Mouse (Mus musculus) CH12.LX (cell line): ENCODE results near the gene Rab28. TPM values are rescaled to one million over a fixed set of nuclear protein-coding genes. Genes with fewer than 3 reads are reported as not detected.

Experiments used
- DNase-seq: peaks from one replicate; pipeline ENCODE4 v3.0.0-alpha.2; 2013; ENCODE audit errors: extremely low read depth
- H3K27ac ChIP-seq: 2 replicates; pipeline ENCODE4 v1.5.1; 2012; ENCODE audit warnings: low read depth, mild to moderate bottlenecking, control low read depth, moderate library complexity; ENCODE audit not compliant: insufficient read depth
- H3K27me3 ChIP-seq: replicated peaks from 2 replicates; pipeline ENCODE3; 2012; ENCODE audit warnings: inconsistent platforms
- H3K36me3 ChIP-seq, 2 experiments: replicated peaks in 1 of 2; 2 replicates each; pipeline versions ENCODE3 to v1.6.1; 2012; ENCODE audit warnings: inconsistent platforms in 1 of 2, low read length in 1 of 2, mild to moderate bottlenecking in 1 of 2, mixed read lengths in 1 of 2, moderate library complexity in 1 of 2; ENCODE audit not compliant: control insufficient read depth in 1 of 2, insufficient read depth in 1 of 2
- H3K4me1 ChIP-seq, 2 experiments: 2 replicates each; pipeline ENCODE4 v1.6.1; 2012; ENCODE audit warnings: inconsistent platforms in 1 of 2, moderate library complexity in 1 of 2; ENCODE audit not compliant: insufficient read depth in 2 of 2, control insufficient read depth in 1 of 2
- H3K4me2 ChIP-seq: 2 replicates; pipeline ENCODE4 v1.6.1; 2012; ENCODE audit warnings: low read depth, mild to moderate bottlenecking, control low read depth; ENCODE audit not compliant: poor library complexity, insufficient read depth, severe bottlenecking
- H3K4me3 ChIP-seq, 3 experiments: fragments of 150-350 bp in 1 of 3; sonication (generic) in 1 of 3; replicated peaks in 1 of 3; 2 replicates each; pipeline versions ENCODE3 to v1.5.1; 2011 to 2012; ENCODE audit warnings: low read depth in 2 of 3, low read length in 2 of 3, mild to moderate bottlenecking in 2 of 3, moderate library complexity in 2 of 3, control low read depth in 1 of 3, improper control_type of control experiment in 1 of 3, inconsistent platforms in 1 of 3, mixed read lengths in 1 of 3; ENCODE audit not compliant: poor library complexity in 1 of 3
- H3K79me2 ChIP-seq: replicated peaks from 2 replicates; pipeline ENCODE4 v1.6.1; 2012; ENCODE audit warnings: mild to moderate bottlenecking, moderate library complexity; ENCODE audit not compliant: control insufficient read depth, poor library complexity, insufficient read depth, severe bottlenecking; ENCODE audit errors: extremely low read depth
- H3K9ac ChIP-seq: 2 replicates; pipeline ENCODE4 v1.6.1; 2012; ENCODE audit warnings: low read depth, mild to moderate bottlenecking, control low read depth, moderate library complexity; ENCODE audit not compliant: insufficient read depth
- H3K9me3 ChIP-seq: replicated peaks from 2 replicates; pipeline ENCODE3; 2012; ENCODE audit warnings: low read length, inconsistent platforms, mixed read lengths
- BHLHE40 ChIP-seq: IDR thresholded peaks from 2 replicates; pipeline ENCODE4 v1.6.1; 2011; ENCODE audit warnings: mild to moderate bottlenecking, low read depth, low read length, improper control_type of control experiment
- CHD1 ChIP-seq: IDR thresholded peaks from 2 replicates; pipeline ENCODE4 v1.6.1; 2012; ENCODE audit warnings: low read depth, low read length, improper control_type of control experiment, inconsistent platforms
- CHD2 ChIP-seq: IDR thresholded peaks from 2 replicates; pipeline ENCODE4 v1.6.1; 2011; ENCODE audit warnings: low read length, improper control_type of control experiment
- CTCF ChIP-seq, 2 experiments: IDR thresholded peaks in 1 of 2; conservative IDR thresholded peaks in 1 of 2; 2 replicates each; pipeline ENCODE4 v1.5.1; 2011 to 2012; ENCODE audit warnings: low read depth in 2 of 2, low read length in 2 of 2, improper control_type of control experiment in 1 of 2, inconsistent platforms in 1 of 2, mild to moderate bottlenecking in 1 of 2, moderate library complexity in 1 of 2
- E2F4 ChIP-seq: IDR thresholded peaks from 2 replicates; pipeline ENCODE4 v1.6.1; 2011; ENCODE audit warnings: low read depth, low read length, improper control_type of control experiment; ENCODE audit not compliant: insufficient replicate concordance
- ELF1 ChIP-seq: IDR thresholded peaks from 2 replicates; pipeline ENCODE4 v1.6.1; 2014; ENCODE audit warnings: low read depth, mild to moderate bottlenecking, inconsistent platforms, low read length, improper control_type of control experiment
- EP300 ChIP-seq: IDR thresholded peaks from 2 replicates; pipeline ENCODE4 v1.6.1; 2011; ENCODE audit warnings: low read length, improper control_type of control experiment
- ETS1 ChIP-seq: conservative IDR thresholded peaks from 2 replicates; pipeline ENCODE4 v1.6.1; 2012; ENCODE audit warnings: low read depth, mild to moderate bottlenecking, inconsistent platforms, low read length, improper control_type of control experiment, moderate library complexity
- GABPA ChIP-seq: IDR thresholded peaks from 2 replicates; pipeline ENCODE4 v1.6.1; 2012; ENCODE audit warnings: low read depth, low read length, improper control_type of control experiment, inconsistent platforms; ENCODE audit not compliant: insufficient replicate concordance
- HCFC1 ChIP-seq: IDR thresholded peaks from 2 replicates; pipeline ENCODE4 v1.6.1; 2012; ENCODE audit warnings: low read depth, mild to moderate bottlenecking, inconsistent platforms, low read length, improper control_type of control experiment
- IRF4 ChIP-seq: IDR thresholded peaks from 2 replicates; pipeline ENCODE4 v1.6.1; 2014; ENCODE audit warnings: low read depth, mild to moderate bottlenecking, inconsistent platforms, low read length, improper control_type of control experiment
- JUN ChIP-seq: IDR thresholded peaks from 2 replicates; pipeline ENCODE4 v1.6.1; 2011; ENCODE audit warnings: low read depth, mild to moderate bottlenecking, low read length, improper control_type of control experiment, moderate library complexity; ENCODE audit not compliant: insufficient read depth
- JUND ChIP-seq: conservative IDR thresholded peaks from 2 replicates; pipeline ENCODE4 v1.6.1; 2011; ENCODE audit warnings: low read depth, low read length, improper control_type of control experiment
- KAT2A ChIP-seq: IDR thresholded peaks from 2 replicates; pipeline ENCODE4 v1.6.1; 2012; ENCODE audit warnings: low read length, improper control_type of control experiment, inconsistent platforms; ENCODE audit not compliant: insufficient replicate concordance
- MAFK ChIP-seq: IDR thresholded peaks from 2 replicates; pipeline ENCODE4 v1.6.1; 2011; ENCODE audit warnings: low read length, improper control_type of control experiment; ENCODE audit not compliant: insufficient replicate concordance
- MAX ChIP-seq: IDR thresholded peaks from 2 replicates; pipeline ENCODE4 v1.6.1; 2011; ENCODE audit warnings: low read length, improper control_type of control experiment
- MAZ ChIP-seq: IDR thresholded peaks from 2 replicates; pipeline ENCODE4 v1.6.1; 2012; ENCODE audit warnings: low read depth, mild to moderate bottlenecking, inconsistent platforms, low read length, improper control_type of control experiment, moderate library complexity
- MEF2A ChIP-seq: IDR thresholded peaks from 2 replicates; pipeline ENCODE4 v1.6.1; 2014; ENCODE audit warnings: low read depth, mild to moderate bottlenecking, inconsistent platforms, low read length, improper control_type of control experiment, borderline replicate concordance
- MXI1 ChIP-seq: IDR thresholded peaks from 2 replicates; pipeline ENCODE4 v1.6.1; 2011; ENCODE audit warnings: mild to moderate bottlenecking, low read depth, low read length, improper control_type of control experiment
- MYC ChIP-seq: IDR thresholded peaks from 2 replicates; pipeline ENCODE4 v1.6.1; 2011; ENCODE audit warnings: low read depth, mild to moderate bottlenecking, improper control_type of control experiment, low read length
- NELFE ChIP-seq: IDR thresholded peaks from 2 replicates; pipeline ENCODE4 v1.6.1; 2011; ENCODE audit warnings: low read depth, low read length, improper control_type of control experiment
- NRF1 ChIP-seq: IDR thresholded peaks from 2 replicates; pipeline ENCODE4 v1.6.1; 2014; ENCODE audit warnings: low read depth, mild to moderate bottlenecking, inconsistent platforms, low read length, improper control_type of control experiment, moderate library complexity
- PAX5 ChIP-seq: IDR thresholded peaks from 2 replicates; pipeline ENCODE4 v1.6.1; 2012; ENCODE audit warnings: low read length, inconsistent platforms, mixed read lengths
- POLR2A ChIP-seq: IDR thresholded peaks from 2 replicates; pipeline ENCODE4 v1.6.1; 2011; ENCODE audit warnings: low read depth, mild to moderate bottlenecking, improper control_type of control experiment, low read length
- POLR2AphosphoS2 ChIP-seq: IDR thresholded peaks from 2 replicates; pipeline ENCODE4 v1.6.1; 2011; ENCODE audit warnings: low read depth, low read length, improper control_type of control experiment
- RAD21 ChIP-seq: IDR thresholded peaks from 2 replicates; pipeline ENCODE4 v1.6.1; 2011; ENCODE audit warnings: low read depth, mild to moderate bottlenecking, low read length, improper control_type of control experiment, moderate library complexity
- RCOR1 ChIP-seq: conservative IDR thresholded peaks from 2 replicates; pipeline ENCODE4 v1.6.1; 2012; ENCODE audit warnings: low read depth, mild to moderate bottlenecking, inconsistent platforms, low read length, improper control_type of control experiment
- SIN3A ChIP-seq: IDR thresholded peaks from 2 replicates; pipeline ENCODE4 v1.6.1; 2012; ENCODE audit warnings: low read length, improper control_type of control experiment, inconsistent platforms
- SMC3 ChIP-seq: IDR thresholded peaks from 2 replicates; pipeline ENCODE4 v1.6.1; 2011; ENCODE audit warnings: low read depth, low read length, improper control_type of control experiment
- TBP ChIP-seq: conservative IDR thresholded peaks from 2 replicates; pipeline ENCODE4 v1.6.1; 2011; ENCODE audit warnings: low read depth, low read length, improper control_type of control experiment
- TCF12 ChIP-seq: IDR thresholded peaks from 2 replicates; pipeline ENCODE4 v1.6.1; 2014; ENCODE audit warnings: low read depth, mild to moderate bottlenecking, inconsistent platforms, low read length, improper control_type of control experiment
- UBTF ChIP-seq: IDR thresholded peaks from 2 replicates; pipeline ENCODE4 v1.6.1; 2012; ENCODE audit warnings: low read depth, mild to moderate bottlenecking, inconsistent platforms, low read length, improper control_type of control experiment, moderate library complexity
- USF1 ChIP-seq: IDR thresholded peaks from 2 replicates; pipeline ENCODE4 v1.6.1; 2014; ENCODE audit warnings: low read depth, mild to moderate bottlenecking, inconsistent platforms, low read length, improper control_type of control experiment
- USF2 ChIP-seq: conservative IDR thresholded peaks from 2 replicates; pipeline ENCODE4 v1.6.1; 2011; ENCODE audit warnings: low read depth, low read length, improper control_type of control experiment
- ZC3H11A ChIP-seq: IDR thresholded peaks from 2 replicates; pipeline ENCODE4 v1.6.1; 2012; ENCODE audit warnings: low read depth, mild to moderate bottlenecking, inconsistent platforms, low read length, improper control_type of control experiment
- ZKSCAN1 ChIP-seq: IDR thresholded peaks from 2 replicates; pipeline ENCODE4 v1.6.1; 2012; ENCODE audit warnings: low read depth, inconsistent platforms, low read length, improper control_type of control experiment, borderline replicate concordance
- ZMIZ1 ChIP-seq: IDR thresholded peaks from 2 replicates; pipeline ENCODE4 v1.6.1; 2012; ENCODE audit warnings: low read depth, mild to moderate bottlenecking, inconsistent platforms, low read length, improper control_type of control experiment
- ZNF384 ChIP-seq: IDR thresholded peaks from 2 replicates; pipeline ENCODE4 v1.6.1; 2012; ENCODE audit warnings: low read depth, low read length, improper control_type of control experiment, inconsistent platforms
- dilution Hi-C: fragments of 300-500 bp; cut with MboI; formaldehyde crosslinking; loops from 2 replicates; pipeline ENCODE4 v1.14.3; 2020; ENCODE audit warnings: low sequenced_read_pairs; ENCODE audit not compliant: extremely low pct_unique_long_range_greater_than_20kb, extremely low pct_ligation_motif_present
- in situ Hi-C: fragments of 300-500 bp; cut with MboI; formaldehyde crosslinking; loops from 3 replicates; pipeline ENCODE4 v1.14.3; 2019; ENCODE audit warnings: low sequenced_read_pairs, low pct_ligation_motif_present, low pct_unique_long_range_greater_than_20kb, mixed read lengths
- polyA plus RNA-seq: library from polyadenylated mRNA; unstranded; fragments of >175 nt; gene quantifications from 2 replicates; pipeline ENCODE4 v1.2.1, GENCODE M21; 2012; ENCODE audit warnings: low read depth; ENCODE audit not compliant: insufficient read length
- total RNA-seq, 2 experiments: library from RNA; depleted of rRNA; stranded (reverse); fragments of 300-350 nt in 1 of 2; fragments of >200 nt in 1 of 2; gene quantifications; 2 replicates each; pipeline ENCODE4 v1.2.3; 2012 to 2014

Gene Rab28
- total RNA-seq (2012; rRNA removed), result 35.8 and 42.2 TPM in 2 replicates
- total RNA-seq (2014; rRNA removed), result 90.6 and 94.8 TPM in 2 replicates
- 40.9 and 41.1 TPM in 2 replicates for polyA plus RNA-seq

GRCm38 (mm10) chr5:41708051-41708630, at the start of gene Rab28:
TSS of gene Rab28 (minus strand) at chr5:41708157.
- Histone ChIP-seq H3K9me3 (no peaks in the 10 kb centered on the region), H3K4me1 (peaks cover 0 to 13% of the 10 kb centered on the region in 2 experiments; a peak in 2 of 4 replicates), H3K27ac (peak within 1 kb of the TSS; percentile 19), H3K4me3 (peak within 1 kb of the TSS; percentile 72 to 95 (median 83)), H3K79me2 (peaks cover 7% of the 10 kb centered on the region; the same call in 1 of the 2 replicates), H3K27me3 (no peaks in the 10 kb centered on the region)
- dilution Hi-C loops (no loop called here), in situ Hi-C loops (no loop called here)
- TF ChIP-seq USF2 (no peak), NELFE (peak; percentile 45; the same call in 1 of the 2 replicates), NRF1 (peak; percentile 59; the same call in 1 of the 2 replicates), ZC3H11A (no peak), GABPA (no peak), BHLHE40 (peak; percentile 32; the same call in 1 of the 2 replicates), UBTF (no peak), ZNF384 (peak; percentile 52; the same call in 1 of the 2 replicates), JUND (no peak; the same call in 1 of the 2 replicates), IRF4 (no peak), SIN3A (peak; percentile 88), RCOR1 (no peak), POLR2A (peak; percentile 68), SMC3 (no peak), CTCF (conservative IDR thresholded peaks at IDR 0.05 in 1 of 2, IDR thresholded peaks at IDR 0.05 in 1 of 2; ENCODE audit: low read depth in 2 of 2, low read length in 2 of 2) (no peak), MYC (0 out of 2 replicates have a peak, but pooled peaks have one; percentile 10), PAX5 (no peak), KAT2A (no peak), HCFC1 (peak; percentile 67), CHD2 (peak; percentile 75), JUN (no peak), ZMIZ1 (peak; percentile 44; the same call in 1 of the 2 replicates), CHD1 (peak; percentile 99), ZKSCAN1 (no peak), E2F4 (no peak), EP300 (no peak), TBP (peak; percentile 55; the same call in 1 of the 2 replicates), POLR2AphosphoS2 (no peak), MAZ (peak; percentile 86), ELF1 (peak; percentile 45; the same call in 1 of the 2 replicates), TCF12 (peak; percentile 38; the same call in 1 of the 2 replicates), MAFK (no peak), MXI1 (peak; percentile 95), USF1 (no peak), MEF2A (peak; percentile 26; the same call in 1 of the 2 replicates), ETS1 (no peak), MAX (no peak; the same call in 1 of the 2 replicates), RAD21 (no peak)
- TF ChIP-seq, all 38 proteins: peak for 17
- Histone ChIP-seq H3K36me3 (no peaks in the 10 kb centered on the region), H3K9ac (peak within 1 kb of the TSS; percentile 76), H3K4me2 (peak within 1 kb of the TSS; percentile 92)
- peak; percentile 97 for DNase-seq
